ENCODE assay signal across 20 mouse cellular contexts in genomic region chr2:104576216-104576615, GRCm38 (mm10). TPM values are rescaled to one million over a fixed set of nuclear protein-coding genes. Genes with fewer than 3 reads are reported as not detected.
A peak's percentile ranks its signal among the peaks of the same experiment; 100 is the strongest.
DNase-seq lines count a peak whose midpoint lies in the region; ATAC-seq lines count a peak whose summit lies in the region.
"Had no signal": no experiment of that assay in that cellular context is flagged by ENCODE, and none has a peak within 500 bp of the region (broad histone marks: within the 10 kb centered on the region; RNA-seq: fewer than 3 reads in every experiment).

No protein-coding gene starts in this region.

- 0 out of 2 replicates have a peak, but pooled peaks cover 5% of the 10 kb centered on the region for H3K4me1 ChIP-seq in forebrain, embryonic 12.5 days
- no peaks in the 10 kb centered on the region for H3K4me1 ChIP-seq in heart, embryonic 11.5 days (ENCODE audit: control insufficient read depth, insufficient read depth, low read length)
- H3K4me1 ChIP-seq: embryonic facial prominence, embryonic 10.5 days; embryonic facial prominence, embryonic 12.5 days had no signal

- no peaks in the 10 kb centered on the region for H3K27me3 ChIP-seq in forebrain, embryonic 12.5 days
- no peaks in the 10 kb centered on the region for H3K27me3 ChIP-seq in heart, embryonic 11.5 days (ENCODE audit: control insufficient read depth, insufficient read depth, low read length)
- H3K27me3 ChIP-seq: embryonic facial prominence, embryonic 12.5 days; Patski had no signal

- WGBS in forebrain, embryonic 12.5 days: 76% methylated on average over 5 of the region's 5 CpGs
- WGBS in heart, embryonic 11.5 days (ENCODE audit: insufficient replicate concordance): 80% methylated on average over 5 of the region's 5 CpGs

- H3K9ac ChIP-seq in forebrain, embryonic 12.5 days: no peak overlapping the region
- H3K9ac ChIP-seq in heart, embryonic 11.5 days (ENCODE audit: low read depth, low read length): no peak overlapping the region
- H3K9ac ChIP-seq: embryonic facial prominence, embryonic 12.5 days had no signal

- peak; percentile 22 for DNase-seq in thymus, postnatal 4 days
- DNase-seq in thymus, postnatal 0 days (ENCODE audit: low spot score): no peak
- peak; percentile 57 for DNase-seq in R1 (ENCODE audit: low read depth, low spot score)
- DNase-seq: adrenal gland, adult 8-10 months; adrenal gland, postnatal 14 days; adrenal gland, postnatal 36 days; cerebellum, adult 11-12 months; cerebellum, adult 2 months; cerebellum, adult 9-10 months; cerebellum, postnatal 10 days; cerebellum, postnatal 25 days had no signal

- H3K9me3 ChIP-seq in forebrain, embryonic 12.5 days: no peaks in the 10 kb centered on the region
- no peaks in the 10 kb centered on the region for H3K9me3 ChIP-seq in heart, embryonic 11.5 days (replicated peaks; ENCODE audit: control insufficient read depth, low read length)
- H3K9me3 ChIP-seq: embryonic facial prominence, embryonic 10.5 days; embryonic facial prominence, embryonic 12.5 days; G1E had no signal

- no peaks in the 10 kb centered on the region for H3K36me3 ChIP-seq in forebrain, embryonic 12.5 days (replicated peaks)
- no peaks in the 10 kb centered on the region for H3K36me3 ChIP-seq in heart, embryonic 11.5 days (ENCODE audit: control insufficient read depth, insufficient read depth, low read length)
- H3K36me3 ChIP-seq: embryonic facial prominence, embryonic 10.5 days; embryonic facial prominence, embryonic 12.5 days; G1E had no signal

- H3K4me3 ChIP-seq in forebrain, embryonic 12.5 days (replicated peaks): no peak overlapping the region
- no peak overlapping the region for H3K4me3 ChIP-seq in heart, embryonic 11.5 days (ENCODE audit: low read depth, low read length)
- H3K4me3 ChIP-seq: embryonic facial prominence, embryonic 10.5 days; embryonic facial prominence, embryonic 12.5 days had no signal

- H3K27ac ChIP-seq in forebrain, embryonic 12.5 days: no peak overlapping the region
- H3K27ac ChIP-seq in heart, embryonic 11.5 days (ENCODE audit: low read depth, low read length): no peak overlapping the region
- H3K27ac ChIP-seq: embryonic facial prominence, embryonic 10.5 days; embryonic facial prominence, embryonic 12.5 days had no signal

- no peak for ATAC-seq in forebrain, embryonic 12.5 days (ENCODE audit: low FRiP score)
- ATAC-seq in heart, embryonic 11.5 days (replicated peaks; ENCODE audit: insufficient number of reproducible peaks, low FRiP score, low TSS enrichment): no peak
- ATAC-seq: activated CD4-positive, CD25-positive, alpha-beta regulatory T cell, adult 4 months; forebrain, embryonic 14.5 days; forebrain, embryonic 16.5 days; Patski had no signal

- H3K4me2 ChIP-seq in forebrain, embryonic 12.5 days: no peak overlapping the region
- no peak overlapping the region for H3K4me2 ChIP-seq in heart, embryonic 11.5 days
- H3K4me2 ChIP-seq: embryonic facial prominence, embryonic 12.5 days had no signal

RNA-seq across cellular contexts. Expression of gene Cstf3, which starts 14.1 kb away (rescaled TPM):
- polyA plus RNA-seq in thymus, postnatal 0 days (2015; fragmentation: Nextera tagmentation; extraction: Ambion mirVana): 60.5 and 67.0 TPM in 2 replicates
- 114 and 117 TPM in 2 replicates for polyA plus RNA-seq in forebrain, embryonic 12.5 days (2016; fragmentation: Nextera tagmentation; extraction: Ambion mirVana)
- 62.4 and 69.0 TPM in 2 replicates for polyA plus RNA-seq in heart, embryonic 11.5 days (2014; fragmentation: Nextera tagmentation; extraction: Ambion mirVana)
